Mouse (Mus musculus) thymus, postnatal 25 days (tissue): ENCODE results near the gene Gm20388.
A peak's percentile ranks its signal among the peaks of the same experiment; 100 is the strongest.

Experiments
- DNase-seq: peaks from one replicate; pipeline ENCODE4 v3.0.0; 2022

Gene Gm20388

GRCm38 (mm10) chr8:124290911-124291691, 4380.5 kb downstream of the Gm20388 start:
- DNase-seq = no peak

- DNase-seq = no peak
Observed at GRCm38 (mm10) chr8:124291693-124292092, 4381.1 kb downstream of the Gm20388 start.

- DNase-seq = no peak
Observed at GRCm38 (mm10) chr8:124292965-124293364, 4382.3 kb downstream of the Gm20388 start.

GRCm38 (mm10) chr8:124294425-124294824, 4383.8 kb downstream of the Gm20388 start:
- no peak for DNase-seq

DNA sequence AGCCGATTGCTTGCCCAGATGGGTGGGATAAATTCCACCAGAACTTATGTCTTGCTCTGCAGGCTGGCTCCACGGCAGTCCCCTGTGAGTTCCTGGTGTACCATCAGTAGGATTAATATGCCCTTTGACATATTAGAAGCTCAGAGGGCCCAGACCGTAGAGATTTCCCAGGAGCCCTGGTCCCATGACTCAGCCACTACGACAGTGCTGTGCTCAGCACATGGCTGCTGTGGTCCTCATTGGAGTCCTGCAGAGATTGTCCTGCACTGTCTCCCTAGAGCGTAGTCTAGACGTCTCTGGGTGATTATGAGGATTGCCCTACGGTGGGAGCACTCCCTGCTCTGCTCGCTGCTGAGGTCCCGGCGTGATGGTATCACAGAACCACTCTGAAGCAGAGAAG, 4384.3 kb downstream of the Gm20388 start:
- no peak for DNase-seq

DNA sequence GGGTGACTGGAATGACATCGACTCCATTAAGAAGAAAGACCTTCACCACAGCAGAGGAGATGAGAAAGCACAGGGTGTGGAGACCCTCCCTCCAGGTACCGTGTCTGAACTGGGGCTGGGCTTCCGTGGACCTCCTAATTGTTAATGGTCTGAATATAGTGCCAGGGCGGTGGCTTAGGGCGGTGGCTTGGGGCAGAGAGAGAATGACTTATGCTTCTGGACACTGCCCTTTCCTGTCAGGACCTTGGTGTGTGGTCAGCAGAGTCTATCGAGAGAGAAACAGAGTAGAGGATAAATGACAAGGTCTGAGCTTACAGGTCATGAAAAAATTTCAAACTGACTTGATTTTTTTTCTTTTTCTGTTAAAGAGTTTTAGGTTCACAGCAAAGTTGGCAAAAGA, 4384.7 kb downstream of the Gm20388 start:
- DNase-seq = no peak

GRCm38 (mm10) chr8:124301512-124301911, 4390.9 kb downstream of the Gm20388 start:
- DNase-seq = no peak

GRCm38 (mm10) chr8:124301935-124302555, 4391.4 kb downstream of the Gm20388 start:
- DNase-seq = no peak

DNA sequence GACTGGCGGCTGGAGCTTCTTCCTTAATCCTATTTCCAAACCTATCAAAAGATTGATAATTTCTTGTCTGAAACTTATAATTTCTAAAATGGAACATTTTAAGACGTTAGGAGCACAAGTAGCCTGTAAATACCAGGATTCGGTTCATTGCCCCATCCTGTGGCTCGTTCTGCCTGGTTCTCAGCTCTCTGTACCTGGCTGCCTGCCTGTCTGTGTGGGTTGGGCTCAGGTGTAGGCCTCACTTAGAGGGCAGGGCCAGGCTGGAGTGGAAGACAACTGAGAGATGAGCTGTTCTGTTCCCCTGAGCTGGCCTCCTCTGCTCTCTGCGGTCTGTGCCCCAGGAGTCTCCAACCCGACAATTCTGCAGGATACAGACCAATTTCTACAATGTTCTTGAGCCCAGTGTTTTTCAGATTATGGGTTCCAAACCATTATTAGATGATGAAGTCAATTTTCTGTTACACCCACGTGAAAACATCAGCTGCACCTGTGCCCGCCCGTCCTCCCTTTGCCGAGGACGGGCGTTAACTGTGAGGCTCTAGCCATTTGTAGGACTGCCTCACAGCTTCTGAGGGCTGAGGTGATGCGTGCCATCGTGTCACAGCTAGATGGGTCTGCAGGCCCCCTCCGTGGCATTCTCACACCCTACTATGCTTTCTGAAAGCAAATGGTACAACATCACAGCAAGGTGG, 4392.7 kb downstream of the Gm20388 start:
- no peak for DNase-seq

DNA sequence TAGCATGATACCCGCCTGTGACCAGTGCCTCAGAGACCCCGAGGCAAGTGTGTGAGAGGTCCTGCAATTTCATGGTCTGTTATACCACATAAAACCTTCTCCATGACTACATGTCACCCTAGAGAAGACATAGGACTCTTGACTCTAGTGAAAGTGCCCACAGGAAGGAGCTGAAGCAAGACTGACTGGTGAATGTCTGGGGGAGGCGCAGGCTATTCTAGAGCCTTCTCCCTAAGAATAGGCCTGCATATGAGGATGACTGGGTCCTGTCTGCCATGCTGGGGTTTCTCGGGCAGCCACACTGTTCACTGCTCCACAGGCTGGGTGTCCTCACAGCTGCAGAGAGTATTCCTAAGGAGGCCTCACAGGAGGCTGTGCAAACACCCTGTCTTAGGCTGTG, 4393.5 kb downstream of the Gm20388 start:
- no peak for DNase-seq

DNA sequence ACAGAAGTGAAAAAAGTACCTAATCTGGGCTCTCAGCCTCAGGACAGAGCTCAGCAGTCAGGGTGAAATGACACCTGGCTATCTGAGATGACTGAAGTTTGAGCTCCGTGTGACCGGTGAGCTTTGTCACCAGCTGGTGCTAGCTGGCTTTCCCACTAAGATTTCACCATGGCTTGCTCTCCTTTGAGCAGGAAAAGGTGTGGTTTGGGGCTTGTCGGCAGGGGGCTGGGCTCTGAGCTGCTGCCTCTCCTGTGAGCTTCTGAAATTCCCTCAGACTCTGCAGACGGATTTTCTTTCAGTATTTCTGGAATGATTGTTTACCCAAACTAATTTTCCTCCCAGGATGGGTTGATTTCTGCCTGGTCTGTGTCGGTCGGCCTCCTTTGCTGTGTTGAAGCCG, 4395.9 kb downstream of the Gm20388 start:
- DNase-seq = no peak

DNA sequence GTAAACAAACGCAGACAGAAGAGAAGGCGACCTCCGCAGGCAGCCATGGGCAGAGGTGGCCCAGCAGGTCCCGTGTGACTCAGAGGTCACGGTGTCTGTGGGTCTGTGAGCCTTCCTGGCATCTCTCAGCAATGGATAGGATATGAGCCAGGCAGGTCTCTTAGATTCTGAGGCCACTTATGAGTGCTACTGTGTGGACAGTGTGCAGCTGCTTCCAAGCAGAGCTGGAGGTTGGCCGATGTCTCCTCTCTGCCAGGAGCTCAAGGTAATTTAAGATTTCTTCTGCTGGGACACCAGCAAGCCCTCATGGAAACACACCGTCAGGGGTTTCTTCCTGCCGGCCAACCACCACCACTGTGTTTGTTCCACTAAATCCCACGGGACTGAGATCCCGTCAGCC, 4397.1 kb downstream of the Gm20388 start:
- no peak for DNase-seq

DNA sequence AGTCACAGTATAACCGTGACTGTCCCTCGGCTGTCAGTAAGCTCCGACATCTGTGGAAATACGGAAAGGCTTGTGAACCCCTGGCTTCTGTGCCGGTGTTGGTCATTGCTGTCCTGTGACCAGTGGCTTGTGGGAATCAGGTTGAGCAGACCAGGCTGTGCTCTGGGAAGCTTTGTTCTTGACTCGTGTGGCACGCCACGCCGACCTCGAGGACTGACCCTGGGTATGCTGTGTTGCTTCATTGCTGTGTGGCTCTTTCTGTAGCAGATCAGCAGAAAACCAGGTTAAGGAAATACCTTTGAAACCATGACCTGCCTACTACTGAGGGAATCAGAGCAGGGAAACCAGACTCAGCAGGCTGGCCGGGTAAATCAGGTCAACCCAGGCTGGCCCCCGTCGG, 4399.9 kb downstream of the Gm20388 start:
- no peak for DNase-seq

DNA sequence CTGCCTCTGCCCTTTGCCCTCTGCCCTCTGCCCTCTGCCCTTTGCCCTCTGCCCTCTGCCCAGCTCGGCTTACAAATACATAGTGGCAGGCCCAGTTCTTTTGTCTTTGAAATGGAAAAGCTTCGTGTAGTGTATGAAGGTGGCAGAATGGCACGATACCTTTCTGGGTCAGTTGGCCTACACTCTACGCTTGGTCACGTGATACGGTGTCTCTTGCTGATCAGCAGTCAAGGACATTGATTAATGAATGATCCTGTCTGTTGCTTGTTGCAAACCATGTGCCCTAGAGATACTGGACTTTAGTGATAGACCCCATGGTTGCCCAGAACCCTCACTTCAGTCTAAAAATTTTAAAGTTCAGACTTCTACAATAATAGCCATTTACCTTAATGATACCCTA, 4400.5 kb downstream of the Gm20388 start:
- no peak for DNase-seq

DNA sequence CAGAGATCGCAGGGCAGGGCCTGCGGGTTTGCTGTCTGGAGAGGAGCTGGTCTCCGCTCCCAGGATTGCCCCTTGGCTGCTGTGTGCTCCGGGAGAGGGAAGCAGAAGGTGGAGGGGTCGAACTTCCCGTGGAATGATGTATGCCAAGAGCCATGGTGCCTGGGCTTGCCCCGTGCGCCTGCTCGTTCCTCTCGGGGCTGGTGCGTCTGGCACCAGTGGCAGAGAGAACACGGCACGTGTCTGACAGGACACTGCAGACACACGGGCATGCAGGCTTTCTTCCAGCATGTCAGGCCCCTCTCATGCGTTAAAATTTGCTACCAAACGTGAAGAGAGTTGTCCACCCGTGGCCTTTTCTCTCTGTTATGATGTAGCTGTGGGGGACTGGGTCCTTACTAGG, 4401.1 kb downstream of the Gm20388 start:
- DNase-seq = no peak

DNA sequence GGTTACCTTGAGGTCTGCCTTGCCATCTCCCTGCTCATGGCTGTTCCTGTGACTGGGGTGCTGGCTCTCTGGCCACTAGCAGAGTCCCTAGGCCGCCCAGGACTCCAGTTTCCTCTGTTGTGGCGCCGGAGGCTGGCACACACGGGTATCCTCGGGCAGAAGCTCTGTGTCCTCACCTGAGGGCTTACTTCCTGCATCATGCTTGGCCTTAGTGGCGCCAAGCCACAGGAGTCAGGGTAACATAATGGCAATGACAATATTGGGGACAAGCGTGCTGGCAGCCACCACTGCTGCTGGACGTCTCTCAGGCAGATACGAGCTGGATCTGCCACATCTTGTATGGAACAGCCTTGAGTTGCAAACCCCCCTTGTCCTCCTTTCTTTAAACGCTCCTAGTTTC, 4401.6 kb downstream of the Gm20388 start:
- no peak for DNase-seq

GRCm38 (mm10) chr8:124314803-124315202, 4404.2 kb downstream of the Gm20388 start:
- peak; percentile 51 for DNase-seq

- no peak for DNase-seq
Observed at GRCm38 (mm10) chr8:124316466-124317136, 4406.0 kb downstream of the Gm20388 start.

DNA sequence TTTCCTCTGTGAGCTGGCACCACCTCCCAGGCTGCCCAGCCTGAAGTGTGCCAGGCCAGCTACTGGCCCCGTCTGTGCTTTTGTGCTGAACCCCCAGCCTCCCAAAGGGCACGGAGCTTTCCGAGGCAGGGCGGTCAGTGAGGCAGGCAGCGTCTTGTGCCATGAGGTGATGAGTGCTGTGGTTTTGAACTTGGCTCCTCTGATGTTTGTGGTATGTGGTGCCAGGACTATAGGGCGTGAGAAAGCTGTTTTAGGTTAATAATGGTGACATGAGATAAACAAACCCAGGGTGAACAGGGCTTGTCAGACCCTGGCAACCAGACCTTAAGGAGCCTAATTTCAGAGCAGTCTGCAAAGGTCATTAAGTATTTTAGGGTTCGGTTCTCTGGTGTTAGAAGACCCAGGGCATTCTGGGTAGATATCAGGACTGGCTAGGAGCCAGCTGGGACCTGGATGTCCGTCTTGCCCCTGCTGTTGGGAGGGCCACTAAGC, 4406.6 kb downstream of the Gm20388 start:
- peak; percentile 26 for DNase-seq

DNA sequence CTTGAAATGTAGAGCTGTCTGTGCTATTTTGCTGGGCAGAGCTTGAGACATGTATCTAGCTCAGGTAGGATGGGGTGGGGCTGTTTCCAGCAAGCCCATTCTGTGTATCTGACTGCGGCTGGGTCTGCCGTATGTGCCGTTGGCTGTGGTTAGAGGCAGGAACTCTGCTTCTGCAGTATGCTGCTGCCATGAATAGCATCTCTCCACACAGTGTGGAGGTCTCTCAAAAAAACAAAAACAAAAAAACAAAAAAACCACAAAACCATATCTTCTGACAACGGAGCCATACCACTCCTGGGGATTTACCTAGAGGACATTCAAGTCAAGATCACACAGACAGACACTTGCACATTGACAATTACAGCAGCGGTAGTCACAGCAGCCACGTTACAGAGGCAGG, 4407.2 kb downstream of the Gm20388 start:
- DNase-seq = peak; percentile 71

- DNase-seq = no peak
Observed at GRCm38 (mm10) chr8:124318612-124319315, 4408.1 kb downstream of the Gm20388 start.

DNA sequence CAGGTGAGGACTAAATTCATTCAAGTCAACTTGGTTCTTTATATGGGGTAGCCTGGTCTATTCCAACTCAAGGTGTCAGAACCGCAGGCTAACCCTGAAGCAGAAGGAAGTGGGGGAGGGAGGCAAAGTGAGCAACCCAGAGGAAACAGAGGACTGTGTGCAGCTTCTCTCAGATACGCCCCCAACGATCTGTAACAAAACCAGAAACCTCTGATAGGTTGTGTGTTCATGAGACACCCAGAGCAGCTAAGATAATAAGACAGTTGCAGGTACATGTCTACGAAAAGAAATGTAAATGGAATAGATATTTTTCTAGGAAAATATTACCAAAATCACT, 4408.6 kb downstream of the Gm20388 start:
- DNase-seq = peak; percentile 42
